Mouse (Mus musculus): ENCODE results near the gene Mylpf.
A peak's percentile ranks its signal among the peaks of the same experiment; 100 is the strongest.
"Not testable (repeated sequence)": the region's sequence is repeated elsewhere in the genome, so short reads cannot be mapped to it uniquely, and the experiment has no call there.

Gene Mylpf

GRCm38 (mm10) chr7:127208553-127209438 is at the start of gene Mylpf:
TSS of gene Mylpf (plus strand) at chr7:127208890.
- peak; percentile 89 for ATAC-seq (ENCODE audit: low TSS enrichment)

GRCm38 (mm10) chr7:127162546-127162945 is 46.1 kb upstream of the Mylpf start:
- no peak for ATAC-seq (ENCODE audit: low TSS enrichment)

- no peak for ATAC-seq (ENCODE audit: low TSS enrichment)
Observed at GRCm38 (mm10) chr7:127164002-127164401, 44.7 kb upstream of the Mylpf start.

GRCm38 (mm10) chr7:127165607-127166493 is 42.8 kb upstream of the Mylpf start:
- no peak for ATAC-seq (ENCODE audit: low TSS enrichment)

- ATAC-seq (ENCODE audit: low TSS enrichment): no peak
Observed at GRCm38 (mm10) chr7:127166501-127166900, 42.2 kb upstream of the Mylpf start.

GRCm38 (mm10) chr7:127176937-127177336 is 31.8 kb upstream of the Mylpf start:
- no peak for ATAC-seq (ENCODE audit: low TSS enrichment)

GRCm38 (mm10) chr7:127180783-127181182 is 27.9 kb upstream of the Mylpf start:
- ATAC-seq (ENCODE audit: low TSS enrichment): no peak

GRCm38 (mm10) chr7:127181724-127182123 is 27.0 kb upstream of the Mylpf start:
- ATAC-seq (ENCODE audit: low TSS enrichment): not testable (repeated sequence)

DNA sequence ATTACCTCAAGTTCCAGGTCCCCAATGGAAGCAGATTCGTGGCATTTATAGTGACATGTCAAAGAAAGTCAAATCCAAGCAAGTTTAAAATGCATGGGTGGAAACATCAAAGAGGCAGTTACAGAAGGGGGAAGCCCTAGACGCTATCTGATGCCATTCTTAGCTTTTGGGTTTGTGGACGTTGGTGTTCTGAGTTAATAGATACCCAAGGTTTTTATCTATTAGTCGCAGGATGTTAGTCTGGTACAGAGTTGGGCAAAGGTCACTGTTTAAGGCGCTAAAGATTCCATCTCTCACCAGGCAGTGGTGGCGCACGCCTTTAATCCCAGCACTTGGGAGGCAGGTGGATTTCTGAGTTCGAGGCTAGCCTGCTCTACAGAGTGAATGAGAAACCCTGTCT is 25.3 kb upstream of the Mylpf start:
- ATAC-seq (ENCODE audit: low TSS enrichment): no peak

DNA sequence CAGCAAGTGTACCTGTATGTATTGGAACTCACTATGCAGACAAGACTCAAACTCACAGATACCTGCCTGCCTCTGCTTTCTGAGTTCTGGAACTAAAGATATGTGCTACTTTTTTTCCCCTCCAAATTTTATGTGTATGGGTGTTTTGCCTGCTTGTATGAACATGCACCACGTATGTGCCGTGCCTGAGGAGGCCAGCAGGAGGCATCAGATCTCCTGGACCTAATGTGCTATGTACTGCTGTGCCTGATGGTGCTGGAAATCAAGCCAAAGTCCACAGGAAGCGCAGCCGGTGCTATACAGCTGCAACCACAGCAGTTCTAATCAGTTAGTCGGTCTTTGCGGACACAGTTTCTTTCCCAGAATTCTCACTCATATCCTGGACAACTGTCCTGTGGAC is 24.9 kb upstream of the Mylpf start:
- ATAC-seq (ENCODE audit: low TSS enrichment): no peak

GRCm38 (mm10) chr7:127184720-127185119 is 24.0 kb upstream of the Mylpf start:
- ATAC-seq (ENCODE audit: low TSS enrichment): no peak

DNA sequence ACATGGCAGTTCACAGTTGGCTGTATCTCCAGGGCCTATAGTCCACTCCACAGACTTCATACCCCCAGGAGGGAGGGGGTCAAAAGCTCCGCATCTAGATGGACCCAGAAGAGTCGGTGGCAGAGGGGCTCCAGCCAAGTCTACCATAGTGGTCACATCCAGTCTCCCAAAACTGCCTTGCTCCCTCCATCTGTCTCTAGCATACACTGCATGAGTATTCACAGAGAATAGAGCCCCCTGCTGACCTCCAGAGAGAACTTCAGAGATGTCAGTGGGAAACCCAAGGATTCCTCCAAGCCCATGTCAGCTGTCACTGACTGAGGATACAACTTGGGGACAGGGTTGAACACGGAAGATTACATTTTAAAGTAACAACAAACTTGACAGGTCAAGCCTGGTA is 23.1 kb upstream of the Mylpf start:
- ATAC-seq (ENCODE audit: low TSS enrichment): peak; percentile 44; the same call in 1 of the 2 replicates

DNA sequence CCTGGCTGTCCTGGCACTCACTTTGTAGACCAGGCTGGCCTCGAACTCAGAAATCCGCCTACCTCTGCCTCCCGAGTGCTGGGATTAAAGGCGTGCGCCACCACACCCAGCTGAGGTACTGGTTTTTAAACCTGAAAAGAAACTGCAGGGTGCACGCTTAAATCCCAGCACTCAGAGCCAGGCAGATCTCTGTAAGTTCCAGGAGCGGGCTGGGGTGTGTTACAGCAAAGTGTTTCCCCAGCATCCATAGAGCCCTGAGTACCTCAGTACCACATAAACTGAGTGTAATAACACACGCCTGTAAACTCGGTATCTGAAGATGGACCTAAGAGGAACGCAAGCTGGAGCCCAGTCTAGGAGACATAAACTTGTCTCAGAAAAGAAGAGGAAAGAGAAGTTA is 21.3 kb upstream of the Mylpf start:
- ATAC-seq (ENCODE audit: low TSS enrichment): no peak

DNA sequence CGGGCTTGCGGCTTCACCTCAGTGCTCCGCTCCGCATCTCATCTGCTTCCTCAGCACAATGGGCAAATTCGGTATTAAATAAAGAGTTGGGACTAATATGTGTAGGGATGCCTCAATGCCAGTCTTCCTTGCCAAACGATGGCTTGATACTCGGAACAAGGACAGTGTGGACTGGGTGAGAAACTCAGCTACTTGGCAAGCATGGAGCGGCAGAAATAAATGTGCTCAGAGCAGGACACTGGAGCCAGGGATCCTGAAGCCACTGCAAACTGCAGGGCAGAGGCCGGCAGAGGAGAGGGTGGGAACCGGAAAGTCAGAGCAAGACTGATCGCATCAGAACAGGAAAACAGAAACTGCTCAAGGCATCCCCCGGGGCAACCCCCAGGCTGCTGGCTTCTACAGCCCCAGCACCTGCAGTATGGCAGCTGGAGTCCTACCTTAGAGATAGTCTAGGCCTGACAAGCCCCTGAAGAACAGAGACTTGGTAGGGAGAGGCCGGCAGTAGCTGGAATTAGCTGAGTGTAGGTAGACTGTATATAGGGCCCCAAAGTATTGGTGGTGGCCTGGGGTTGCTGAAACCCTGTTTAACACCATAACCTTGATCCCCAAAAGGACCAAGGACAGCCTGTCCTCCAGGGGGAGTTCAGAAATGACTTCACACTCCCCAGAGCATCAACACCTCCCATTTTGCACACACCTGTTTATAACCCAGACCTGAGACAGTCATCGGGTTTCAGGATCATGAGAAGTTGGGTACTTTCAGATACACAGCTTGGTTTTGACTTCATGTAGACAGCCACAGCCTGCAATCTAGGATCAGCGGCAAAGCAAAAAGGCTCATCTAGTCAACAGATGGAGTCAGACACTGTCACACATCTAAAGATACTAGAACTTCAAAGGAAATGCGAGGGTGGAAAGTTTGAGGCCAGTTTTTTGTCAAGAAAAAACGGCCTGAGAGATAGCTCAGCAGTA is 20.1 kb upstream of the Mylpf start:
- peak; percentile 50; the same call in 1 of the 2 replicates for ATAC-seq (ENCODE audit: low TSS enrichment)

DNA sequence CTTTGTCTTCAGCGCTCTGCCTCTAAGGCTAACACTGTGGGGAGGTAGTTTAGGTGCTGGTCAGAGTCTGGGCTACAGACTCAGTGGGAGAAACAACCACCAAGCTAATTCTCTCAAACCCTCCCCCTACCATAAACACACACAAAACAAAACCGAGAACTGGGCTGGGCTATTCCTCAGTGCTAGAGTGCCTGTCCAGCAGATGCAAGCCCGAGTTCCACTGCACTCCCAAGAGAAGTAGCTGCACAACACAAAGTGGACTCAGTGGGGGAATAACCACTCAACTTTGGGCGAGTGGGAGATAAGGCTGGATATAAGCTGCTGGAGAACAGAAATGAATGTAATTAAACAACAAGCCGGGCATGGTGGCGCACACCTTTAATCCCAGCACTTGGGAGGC is 18.0 kb upstream of the Mylpf start:
- no peak for ATAC-seq (ENCODE audit: low TSS enrichment)

DNA sequence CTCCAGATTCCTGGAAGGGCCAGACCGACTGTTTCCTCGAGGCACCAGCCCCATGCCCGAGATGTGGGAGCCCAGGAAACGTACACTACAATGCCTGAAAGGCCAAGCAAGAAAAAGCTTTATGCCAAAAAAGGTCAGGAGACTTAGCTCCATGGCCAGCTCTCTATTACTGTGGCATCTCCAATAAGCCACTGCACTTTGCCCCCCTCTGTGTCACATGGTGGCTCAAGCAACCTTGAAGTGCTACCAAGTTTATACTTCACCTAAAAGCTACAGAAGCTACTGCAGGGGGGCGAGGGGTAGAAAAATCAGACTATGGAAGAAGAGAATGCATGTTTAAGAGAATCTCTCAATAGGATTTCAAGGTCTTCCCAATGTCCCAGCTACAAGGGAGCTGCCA is 15.7 kb upstream of the Mylpf start:
- no peak for ATAC-seq (ENCODE audit: low TSS enrichment)

- no peak for ATAC-seq (ENCODE audit: low TSS enrichment)
Observed at GRCm38 (mm10) chr7:127194011-127194632, 14.6 kb upstream of the Mylpf start.

GRCm38 (mm10) chr7:127194633-127195029 is 14.1 kb upstream of the Mylpf start:
- no peak for ATAC-seq (ENCODE audit: low TSS enrichment)

DNA sequence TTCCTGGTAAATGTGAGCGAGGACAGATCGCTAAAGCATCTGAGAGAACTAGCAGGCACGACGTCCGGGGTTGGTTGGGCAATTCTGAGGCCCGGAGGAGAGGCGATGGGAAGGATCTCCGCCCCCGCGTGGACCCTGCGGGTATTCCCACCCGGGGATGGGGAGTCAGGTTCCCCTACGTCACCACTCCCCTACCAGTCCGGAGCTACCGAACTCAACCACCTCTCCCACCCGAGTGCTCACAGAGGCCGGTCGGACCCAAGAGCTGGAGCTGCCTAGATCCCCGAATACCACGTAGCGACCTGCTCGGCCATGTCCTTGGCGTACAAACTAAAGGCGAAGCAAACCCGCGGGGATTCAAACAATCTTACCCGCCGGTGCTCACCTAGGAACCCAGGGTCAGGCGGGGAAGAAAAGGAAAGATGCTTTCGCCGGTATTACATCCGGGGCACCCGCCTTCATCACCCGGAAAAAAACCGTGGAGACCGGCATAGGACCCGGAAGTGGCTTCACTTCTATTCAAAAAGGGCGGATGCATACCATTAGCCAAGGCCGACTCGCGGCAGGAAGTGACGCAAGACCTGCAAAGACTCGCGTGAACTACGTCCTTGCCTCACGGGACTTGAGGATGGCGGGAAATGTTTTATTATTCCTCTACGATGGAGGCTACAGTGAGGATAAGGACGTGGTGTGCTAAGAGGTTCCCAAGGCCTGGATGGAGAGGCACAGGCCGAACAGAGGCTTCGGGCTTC is 13.0 kb upstream of the Mylpf start, which contains the start of gene Cd2bp2:
Cd2bp2 (minus strand) TSS at position 507 of the 752 bp plus-strand sequence.
- ATAC-seq (ENCODE audit: low TSS enrichment): peak; percentile 95

GRCm38 (mm10) chr7:127196484-127196883 is 12.2 kb upstream of the Mylpf start:
- no peak for ATAC-seq (ENCODE audit: low TSS enrichment)

Data from frontal cortex, adult (tissue).